Mouse (Mus musculus): Measurements from ENCODE around the gene Barhl1.

The Barhl1 gene

GRCm38 (mm10) chr2:28916513-28916865, at the start of gene Barhl1:
Gene Barhl1 (minus strand): TSS chr2:28916668.
- no peak for DNase-seq

- peak; percentile 11 for DNase-seq
These were observed 47.1 kb upstream of the Barhl1 start for GRCm38 (mm10) chr2:28963565-28963964.

GRCm38 (mm10) chr2:28961636-28962035, 45.2 kb upstream of the Barhl1 start:
- no peak for DNase-seq

- DNase-seq, result peak; percentile 40
These were observed 44.6 kb upstream of the Barhl1 start for GRCm38 (mm10) chr2:28961024-28961585.

GRCm38 (mm10) chr2:28956874-28957273, 40.4 kb upstream of the Barhl1 start:
- DNase-seq, result no peak

- DNase-seq, result no peak
These were observed 38.1 kb upstream of the Barhl1 start for GRCm38 (mm10) chr2:28954595-28954994.

- no peak for DNase-seq
These were observed 36.5 kb upstream of the Barhl1 start for GRCm38 (mm10) chr2:28952981-28953380.

GRCm38 (mm10) chr2:28946312-28946711, 29.8 kb upstream of the Barhl1 start:
- DNase-seq, result no peak

GRCm38 (mm10) chr2:28945388-28945787, 28.9 kb upstream of the Barhl1 start:
- no peak for DNase-seq

- DNase-seq, result no peak
These were observed 27.4 kb upstream of the Barhl1 start for GRCm38 (mm10) chr2:28943666-28944516.

- DNase-seq, result no peak
These were observed 22.5 kb upstream of the Barhl1 start for GRCm38 (mm10) chr2:28938997-28939396.

- DNase-seq, result no peak
These were observed 14.1 kb upstream of the Barhl1 start for GRCm38 (mm10) chr2:28930571-28930970.

- peak; percentile 85 for DNase-seq
These were observed 7.4 kb upstream of the Barhl1 start for GRCm38 (mm10) chr2:28923912-28924311.

GRCm38 (mm10) chr2:28919001-28919400, 2.5 kb upstream of the Barhl1 start:
- no peak for DNase-seq

- peak; percentile 19 for DNase-seq
These were observed 1.3 kb upstream of the Barhl1 start for GRCm38 (mm10) chr2:28917518-28918361.

- no peak for DNase-seq
These were observed 669 bp upstream of the Barhl1 start for GRCm38 (mm10) chr2:28917156-28917517.

- DNase-seq, result peak; percentile 93
These were observed 528 bp downstream of the Barhl1 start for GRCm38 (mm10) chr2:28915768-28916512.

- DNase-seq, result no peak
These were observed 1.2 kb downstream of the Barhl1 start for GRCm38 (mm10) chr2:28915104-28915738.

GRCm38 (mm10) chr2:28914121-28914520, 2.3 kb downstream of the Barhl1 start:
- DNase-seq, result no peak

- no peak for DNase-seq
These were observed 3.5 kb downstream of the Barhl1 start for GRCm38 (mm10) chr2:28912961-28913360.

- DNase-seq, result no peak
These were observed 4.3 kb downstream of the Barhl1 start for GRCm38 (mm10) chr2:28912039-28912700.
